Mouse (Mus musculus) v-Abl transformed pro-B cells (cell line): ENCODE measurements at regions not wholly inside any gene's neighbourhood (a gene's known extent, or its start where the extent isn't known, plus 50 kb on each side); places are given as distances from the start of the nearest gene placed in this dataset.

Experiments used
- in situ Hi-C, 2 experiments: fragments of 400-800 bp; cut with MboI; formaldehyde crosslinking; loops; one replicate each; pipeline ENCODE4 v1.15.1; 2025; ENCODE audit not compliant: unreplicated experiment in 2 of 2

DNA sequence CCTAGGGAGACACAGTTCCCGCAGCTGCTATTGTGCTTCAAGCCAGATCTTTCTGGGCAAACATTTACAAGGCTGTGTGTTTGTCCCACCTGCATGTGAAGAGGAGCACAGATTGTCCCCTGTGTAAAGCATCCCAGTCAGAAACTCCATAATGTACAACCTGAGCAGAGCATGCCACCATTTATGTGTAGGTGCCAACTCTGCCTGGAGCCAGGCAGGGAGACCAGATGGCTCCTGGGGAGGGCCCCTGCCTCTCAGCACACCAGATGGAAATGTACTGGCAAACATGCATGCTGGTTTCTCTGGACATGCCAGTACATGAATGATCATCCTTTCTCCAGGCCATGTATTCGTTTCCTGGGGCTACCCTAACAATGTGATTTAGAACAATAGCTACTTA, 98.6 kb upstream of the Foxp3 start:
- in situ Hi-C loops = loop anchor here (5.0 to 10.0 kb wide), 4 partner anchors 170 to 217 kb away; partner anchors contain the start of gene Magix (in 1 of the 2)

GRCm38 (mm10) chrX:7473814-7474213, 98.2 kb upstream of the Usp27x start:
- in situ Hi-C loops = loop anchor here (5.0 to 10.0 kb wide), 4 partner anchors 171 to 218 kb away; partner anchors contain the start of gene Magix (in 1 of the 2)

- in situ Hi-C loops = loop anchor here (5.0 to 10.0 kb wide), 4 partner anchors 175 to 222 kb away; partner anchors contain the start of gene Magix (in 1 of the 2)
Measured at GRCm38 (mm10) chrX:7469801-7470200, 94.2 kb upstream of the Usp27x start.

DNA sequence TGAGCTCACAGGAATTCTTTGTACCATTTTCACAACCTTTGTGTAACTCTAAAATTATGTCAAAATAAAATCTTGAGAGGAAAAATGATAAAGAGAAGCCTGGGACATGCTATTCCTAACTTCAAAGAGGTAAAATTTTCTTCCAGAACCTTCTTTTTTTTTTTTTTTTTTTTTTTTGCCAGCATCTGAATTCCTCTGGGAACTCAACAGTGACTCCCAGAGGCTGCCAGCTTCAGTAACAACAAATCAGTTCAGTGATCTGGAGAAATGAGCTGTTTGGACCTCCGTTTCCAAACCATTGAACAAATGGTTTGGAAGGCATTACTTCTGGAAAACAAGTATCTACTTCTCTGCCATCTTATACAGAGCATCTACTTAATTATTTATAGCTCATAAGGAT, 92.4 kb upstream of the Usp27x start:
- in situ Hi-C loops = no loop called here

- in situ Hi-C loops = no loop called here
Measured at GRCm38 (mm10) chrX:7456851-7457250, 81.2 kb upstream of the Usp27x start.

DNA sequence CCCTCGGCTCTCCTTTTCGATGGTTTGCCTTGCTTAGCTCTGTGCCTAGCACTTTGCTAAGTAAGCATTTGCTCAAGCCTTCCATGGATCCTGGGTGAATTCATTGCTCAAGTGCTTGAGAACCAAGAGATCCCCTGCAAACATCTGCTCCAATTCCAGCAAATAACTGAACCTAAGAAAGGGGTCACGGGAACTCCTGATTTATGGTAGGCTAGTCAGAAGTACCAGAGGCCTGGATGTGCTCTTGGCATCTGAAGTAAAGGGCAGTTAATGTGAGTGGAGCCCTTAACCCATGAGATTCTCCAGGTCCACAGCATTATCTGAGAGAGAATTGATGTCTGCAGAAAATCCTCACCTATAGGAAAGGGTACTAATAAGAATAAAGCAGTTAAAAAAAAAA, 69.4 kb upstream of the Usp27x start:
- in situ Hi-C loops = no loop called here

GRCm38 (mm10) chrX:7444583-7444982, 69.0 kb upstream of the Usp27x start:
- in situ Hi-C loops = no loop called here

- in situ Hi-C loops = no loop called here
Measured at GRCm38 (mm10) chrX:7443996-7444421, 68.4 kb upstream of the Usp27x start.

GRCm38 (mm10) chrX:7435375-7436042, 59.9 kb upstream of the Usp27x start:
- in situ Hi-C loops = no loop called here

- in situ Hi-C loops = no loop called here
Measured at GRCm38 (mm10) chrX:7434268-7434667, 58.6 kb upstream of the Usp27x start.

DNA sequence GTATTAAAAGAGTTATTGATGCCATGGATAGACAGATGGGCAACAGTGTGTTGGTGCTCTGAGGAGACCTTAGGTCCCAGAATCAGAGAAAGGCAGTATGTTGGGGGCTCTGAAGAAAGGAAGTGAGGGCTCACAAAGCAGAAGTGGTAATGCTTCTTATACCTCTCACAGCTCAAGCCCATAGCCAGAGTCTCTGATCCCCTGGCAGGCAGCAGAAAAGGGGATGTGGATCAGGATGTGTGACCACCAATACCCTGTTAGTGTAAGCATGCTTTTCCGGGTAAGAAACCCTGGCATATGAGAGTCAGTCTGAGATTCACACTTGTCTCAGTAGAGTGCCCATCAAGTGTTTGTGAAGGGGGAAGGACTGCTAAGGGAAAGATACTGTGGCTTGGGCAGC, 54.8 kb upstream of the Usp27x start:
- in situ Hi-C loops = no loop called here

- in situ Hi-C loops = loop anchor here (10.0 kb wide), 2 partner anchors 215 to 345 kb away; no protein-coding TSS in a partner anchor
Measured at GRCm38 (mm10) chrX:7429524-7429865, 53.9 kb upstream of the Usp27x start.

DNA sequence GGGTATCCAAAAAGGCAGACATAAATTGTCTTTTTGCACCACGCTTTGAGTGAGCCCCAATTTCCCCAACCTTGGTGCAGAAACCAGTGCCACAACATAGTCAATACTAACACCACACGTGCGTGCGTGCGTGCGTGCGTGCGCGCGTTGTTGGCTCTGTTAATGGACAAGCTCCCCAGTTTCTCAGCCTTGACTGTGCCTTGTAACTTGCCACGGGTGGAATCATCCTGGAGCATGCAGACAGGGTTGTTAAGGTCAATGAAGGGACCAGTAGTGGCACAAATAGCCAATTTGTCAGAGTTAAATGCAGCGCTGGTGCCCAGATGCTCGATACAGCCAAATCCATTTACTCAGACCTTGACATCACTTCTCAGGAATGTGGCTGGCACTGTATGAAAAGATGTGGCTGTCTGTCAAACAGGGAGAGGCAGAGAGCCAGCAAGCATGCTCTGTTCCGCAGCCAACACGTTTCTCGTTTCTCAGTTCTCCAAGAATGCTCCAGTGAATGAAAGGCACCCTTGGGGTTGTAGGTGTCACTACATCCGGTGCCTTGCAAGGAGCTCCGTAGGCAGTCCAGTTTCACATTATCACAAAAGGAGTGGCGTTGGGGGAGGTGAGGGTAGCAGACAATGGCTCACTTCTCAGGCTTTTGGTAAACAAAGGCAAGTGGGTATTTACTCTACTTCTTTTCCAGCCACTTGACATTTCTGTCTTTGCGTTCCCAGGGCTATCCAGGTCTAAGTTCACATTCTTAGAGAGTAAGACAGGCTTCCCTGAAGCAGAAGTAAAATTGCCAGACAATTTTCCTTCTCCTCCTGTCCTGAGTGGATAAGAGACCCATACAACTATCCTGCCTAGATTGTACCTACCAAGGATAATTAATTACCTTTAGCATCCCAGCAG, 53.2 kb upstream of the Usp27x start:
- in situ Hi-C loops = loop anchor here (10.0 kb wide), 2 partner anchors 216 to 346 kb away; no protein-coding TSS in a partner anchor
